Mouse (Mus musculus) limb, embryonic 12.5 days (tissue): Measurements from ENCODE around the gene Dlg4. TPM values are rescaled to one million over a fixed set of nuclear protein-coding genes. Genes with fewer than 3 reads are reported as not detected.
"Not testable (repeated sequence)": the region's sequence is repeated elsewhere in the genome, so short reads cannot be mapped to it uniquely, and the experiment has no call there.

ENCODE experiments used
- ATAC-seq: fragments of 200-750 bp; cut with Nextera tagmentation; 2 replicates; pipeline ENCODE4 v1.8.0; 2017; ENCODE audit warnings: low read depth, moderate TSS enrichment; ENCODE audit not compliant: insufficient number of reproducible peaks, insufficient read depth, low FRiP score, low TSS enrichment
- H3K27ac ChIP-seq: fragments of 300-500 bp; sonication (generic); 2 replicates; pipeline ENCODE4 v1.5.1; 2016; ENCODE audit warnings: mild to moderate bottlenecking, moderate library complexity
- H3K27me3 ChIP-seq: fragments of 300-500 bp; sonication (generic); 2 replicates; pipeline ENCODE4 v1.6.1; 2016; ENCODE audit warnings: mild to moderate bottlenecking, moderate library complexity
- H3K36me3 ChIP-seq: fragments of 300-500 bp; sonication (generic); 2 replicates; pipeline ENCODE4 v1.6.1; 2016; ENCODE audit warnings: mild to moderate bottlenecking, moderate library complexity
- H3K4me1 ChIP-seq: fragments of 300-500 bp; sonication (generic); replicated peaks from 2 replicates; pipeline ENCODE4 v1.6.1; 2016
- H3K4me2 ChIP-seq: fragments of 300-500 bp; sonication (generic); 2 replicates; pipeline ENCODE4 v1.6.1; 2016; ENCODE audit warnings: mild to moderate bottlenecking, moderate library complexity
- H3K4me3 ChIP-seq: fragments of 300-500 bp; sonication (generic); replicated peaks from 2 replicates; pipeline ENCODE4 v1.5.1; 2016; ENCODE audit warnings: mild to moderate bottlenecking
- H3K9ac ChIP-seq: fragments of 300-500 bp; sonication (generic); replicated peaks from 2 replicates; pipeline ENCODE4 v1.6.1; 2016; ENCODE audit warnings: mild to moderate bottlenecking, moderate library complexity
- H3K9me3 ChIP-seq: fragments of 300-500 bp; sonication (generic); 2 replicates; pipeline ENCODE4 v1.6.1; 2016; ENCODE audit warnings: mild to moderate bottlenecking, moderate library complexity
- WGBS: fragments of 180-500 bp; shearing (Covaris S2); methylation state at CpG from one replicate; pipeline ENCODE4 v1.1.7; 2016; 5-methylcytosine and 5-hydroxymethylcytosine counted together
- polyA plus RNA-seq: library from polyadenylated mRNA; unstranded; fragments of >200 nt; fragmentation: Nextera tagmentation; extraction: Ambion mirVana; gene quantifications from 2 replicates; pipeline ENCODE4 v1.2.1, GENCODE M21; 2016

Dlg4 gene
- polyA plus RNA-seq, 1 experiment from 2014 or later: 10.6 TPM

GRCm38 (mm10) chr11:70012931-70013330 lies 3.8 kb upstream of the Dlg4 start:
- no peaks in the 10 kb centered on the region for H3K27me3 ChIP-seq
- H3K4me3 ChIP-seq: no peak overlapping the region
- no peak for ATAC-seq
- H3K9me3 ChIP-seq: no peaks in the 10 kb centered on the region
- H3K4me1 ChIP-seq: peaks cover 25% of the 10 kb centered on the region
- 87% methylated on average over 9 of the region's 9 CpGs for WGBS
- no peak overlapping the region for H3K9ac ChIP-seq
- H3K36me3 ChIP-seq: peaks cover 63% of the 10 kb centered on the region
- H3K27ac ChIP-seq: no peak overlapping the region
- no peak overlapping the region for H3K4me2 ChIP-seq

- no peak overlapping the region for H3K27ac ChIP-seq
- no peak overlapping the region for H3K9ac ChIP-seq
- H3K4me1 ChIP-seq: peaks cover 26% of the 10 kb centered on the region
- peaks cover 58% of the 10 kb centered on the region for H3K36me3 ChIP-seq
- H3K27me3 ChIP-seq: no peaks in the 10 kb centered on the region
- no peaks in the 10 kb centered on the region for H3K9me3 ChIP-seq
- WGBS: 87% methylated on average over 3 of the region's 3 CpGs
- H3K4me3 ChIP-seq: no peak overlapping the region
- no peak for ATAC-seq
- no peak overlapping the region for H3K4me2 ChIP-seq
These were observed 3.3 kb upstream of the Dlg4 start for GRCm38 (mm10) chr11:70013408-70013807.

GRCm38 (mm10) chr11:70014051-70014450 lies 2.7 kb upstream of the Dlg4 start:
- Histone ChIP-seq H3K4me3 (peak overlapping the region; percentile 57), H3K9ac (peak overlapping the region; percentile 70; the same call in 1 of the 2 replicates), H3K27me3 (no peaks in the 10 kb centered on the region), H3K36me3 (peaks cover 52% of the 10 kb centered on the region), H3K4me2 (peak overlapping the region; percentile 85), H3K27ac (0 out of 2 replicates have a peak overlapping the region, but pooled peaks have one; percentile 67), H3K4me1 (peaks cover 31% of the 10 kb centered on the region), H3K9me3 (no peaks in the 10 kb centered on the region)
- no peak for ATAC-seq
- WGBS: 48% methylated on average over 5 of the region's 5 CpGs

GRCm38 (mm10) chr11:70014880-70015558 lies 1.7 kb upstream of the Dlg4 start, which contains the start of gene Acadvl:
TSS of gene Acadvl (minus strand) at chr11:70015411.
- no peaks in the 10 kb centered on the region for H3K27me3 ChIP-seq
- ATAC-seq: peak; percentile 42; the same call in 1 of the 2 replicates
- H3K9me3 ChIP-seq: no peaks in the 10 kb centered on the region
- peak within 1 kb of the TSS; percentile 70 for H3K9ac ChIP-seq
- peak within 1 kb of the TSS; percentile 85 for H3K4me2 ChIP-seq
- peak within 1 kb of the TSS; percentile 67 for H3K27ac ChIP-seq
- under 1% methylated on average over 35 of the region's 35 CpGs for WGBS
- peaks cover 42% of the 10 kb centered on the region for H3K36me3 ChIP-seq
- peak within 1 kb of the TSS; percentile 57 for H3K4me3 ChIP-seq
- H3K4me1 ChIP-seq: peaks cover 41% of the 10 kb centered on the region

- H3K4me1 ChIP-seq: peaks cover 48% of the 10 kb centered on the region
- H3K9ac ChIP-seq: no peak overlapping the region
- H3K9me3 ChIP-seq: no peaks in the 10 kb centered on the region
- H3K36me3 ChIP-seq: peaks cover 35% of the 10 kb centered on the region
- 66% methylated on average over 6 of the region's 6 CpGs for WGBS
- peak overlapping the region; percentile 85 for H3K4me2 ChIP-seq
- ATAC-seq: no peak
- no peak overlapping the region for H3K27ac ChIP-seq
- H3K27me3 ChIP-seq: no peaks in the 10 kb centered on the region
- peak overlapping the region; percentile 57 for H3K4me3 ChIP-seq
These were observed 1.1 kb upstream of the Dlg4 start for GRCm38 (mm10) chr11:70015677-70016076.

- not testable (repeated sequence) for H3K4me3 ChIP-seq, H3K27me3 ChIP-seq, H3K27ac ChIP-seq, H3K9ac ChIP-seq, H3K4me2 ChIP-seq, ATAC-seq, H3K9me3 ChIP-seq
- Histone ChIP-seq H3K4me1 (peaks cover 48% of the 10 kb centered on the region), H3K36me3 (peaks cover 30% of the 10 kb centered on the region)
- 89% methylated on average over 2 of the region's 2 CpGs for WGBS
These were observed 565 bp upstream of the Dlg4 start for GRCm38 (mm10) chr11:70016177-70016576.

- H3K27me3 ChIP-seq: no peaks in the 10 kb centered on the region
- H3K9ac ChIP-seq: peak overlapping the region; percentile 92; the same call in 1 of the 2 replicates
- ATAC-seq: no peak
- H3K9me3 ChIP-seq: no peaks in the 10 kb centered on the region
- WGBS: 47% methylated on average over 7 of the region's 7 CpGs
- H3K4me3 ChIP-seq: peak overlapping the region; percentile 67; the same call in 1 of the 2 replicates
- H3K4me1 ChIP-seq: peaks cover 55% of the 10 kb centered on the region
- peak overlapping the region; percentile 87 for H3K4me2 ChIP-seq
- H3K27ac ChIP-seq: peak overlapping the region; percentile 94
- peaks cover 19% of the 10 kb centered on the region for H3K36me3 ChIP-seq
These were observed 541 bp downstream of the Dlg4 start for GRCm38 (mm10) chr11:70017199-70017767.

- no peaks in the 10 kb centered on the region for H3K9me3 ChIP-seq
- H3K9ac ChIP-seq: peak overlapping the region; percentile 92
- no peak for ATAC-seq
- H3K4me1 ChIP-seq: peaks cover 58% of the 10 kb centered on the region
- H3K27ac ChIP-seq: peak overlapping the region; percentile 94
- H3K27me3 ChIP-seq: no peaks in the 10 kb centered on the region
- WGBS: under 1% methylated on average over 22 of the region's 25 CpGs
- peak overlapping the region; percentile 67 for H3K4me3 ChIP-seq
- peaks cover 9% of the 10 kb centered on the region for H3K36me3 ChIP-seq
- peak overlapping the region; percentile 87 for H3K4me2 ChIP-seq
These were observed 1.6 kb downstream of the Dlg4 start for GRCm38 (mm10) chr11:70018131-70018990.

GRCm38 (mm10) chr11:70019495-70020021 lies 2.8 kb downstream of the Dlg4 start:
- H3K9ac ChIP-seq: peak overlapping the region; percentile 92
- H3K4me1 ChIP-seq: peaks cover 59% of the 10 kb centered on the region
- H3K9me3 ChIP-seq: no peaks in the 10 kb centered on the region
- peak overlapping the region; percentile 88 for H3K27ac ChIP-seq
- peak overlapping the region; percentile 67 for H3K4me3 ChIP-seq
- 6% methylated on average over 2 of the region's 2 CpGs for WGBS
- H3K27me3 ChIP-seq: no peaks in the 10 kb centered on the region
- no peaks in the 10 kb centered on the region for H3K36me3 ChIP-seq
- no peak for ATAC-seq
- H3K4me2 ChIP-seq: peak overlapping the region; percentile 87

GRCm38 (mm10) chr11:70020022-70020631 lies 3.4 kb downstream of the Dlg4 start:
- H3K27ac ChIP-seq: peak overlapping the region; percentile 88
- H3K4me3 ChIP-seq: peak overlapping the region; percentile 67
- no peaks in the 10 kb centered on the region for H3K9me3 ChIP-seq
- ATAC-seq: no peak
- H3K4me1 ChIP-seq: peaks cover 54% of the 10 kb centered on the region
- H3K27me3 ChIP-seq: no peaks in the 10 kb centered on the region
- H3K36me3 ChIP-seq: no peaks in the 10 kb centered on the region
- H3K4me2 ChIP-seq: peak overlapping the region; percentile 87
- peak overlapping the region; percentile 92 for H3K9ac ChIP-seq
- WGBS: 13% methylated on average over 8 of the region's 8 CpGs
